Mouse (Mus musculus): ENCODE data around the gene Ntn5.
A peak's percentile ranks its signal among the peaks of the same experiment; 100 is the strongest.

The Ntn5 gene

DNA sequence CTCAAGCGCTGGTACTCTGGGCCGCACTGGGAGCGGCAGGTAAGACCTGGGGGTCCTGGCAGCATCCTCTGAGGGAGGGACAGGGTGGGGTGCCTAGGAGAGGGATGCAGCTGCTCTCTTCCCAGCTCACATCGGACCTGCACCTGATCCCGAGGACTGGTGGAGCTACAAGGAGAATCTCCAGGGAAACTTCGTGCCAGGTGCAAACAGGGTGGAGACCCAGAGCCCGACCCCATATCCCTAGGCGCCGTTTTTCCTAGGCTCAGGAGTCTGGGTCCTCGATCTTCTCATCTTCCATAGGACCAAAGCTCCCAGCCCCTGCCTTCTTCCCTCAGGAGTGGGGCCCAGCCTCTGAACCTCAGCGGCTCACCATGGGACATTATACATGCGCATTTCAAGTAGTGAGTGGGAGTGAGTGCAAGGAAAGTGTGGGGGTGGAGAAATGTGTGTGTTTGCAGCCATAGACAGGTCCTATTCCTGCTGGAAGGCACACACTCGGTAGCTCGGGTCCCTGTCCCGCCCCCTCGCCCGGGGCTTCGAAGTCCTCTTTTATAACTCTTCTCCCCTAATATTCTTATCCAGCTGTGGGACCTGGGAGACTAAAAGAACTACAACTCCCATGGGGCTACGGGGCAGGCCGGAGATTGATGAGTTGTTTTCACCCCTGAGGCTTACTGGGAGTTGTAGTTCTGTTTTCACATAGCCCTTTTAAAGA lies 16.6 kb downstream of the Ntn5 start:
- DNase-seq, result peak; percentile 76 to 81

DNA sequence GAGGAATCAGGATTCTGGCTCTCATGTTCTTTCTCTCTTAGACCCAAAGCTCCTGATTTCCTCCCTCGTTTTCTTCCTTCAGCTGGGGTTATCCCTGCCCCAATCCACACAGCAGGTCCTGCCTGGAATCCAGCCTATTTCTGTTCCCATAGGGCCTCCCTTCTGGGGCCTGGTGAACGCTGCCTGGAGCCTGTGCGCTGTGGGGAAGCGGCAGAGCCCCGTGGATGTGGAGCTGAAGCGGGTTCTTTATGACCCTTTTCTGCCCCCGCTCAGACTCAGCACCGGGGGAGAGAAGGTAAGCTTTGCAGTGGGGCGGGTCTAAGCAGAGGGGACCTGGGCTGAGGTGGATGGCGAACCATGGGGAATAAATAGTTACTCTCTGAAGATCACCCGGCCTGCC lies 17.2 kb downstream of the Ntn5 start:
- DNase-seq, result no peak

DNA sequence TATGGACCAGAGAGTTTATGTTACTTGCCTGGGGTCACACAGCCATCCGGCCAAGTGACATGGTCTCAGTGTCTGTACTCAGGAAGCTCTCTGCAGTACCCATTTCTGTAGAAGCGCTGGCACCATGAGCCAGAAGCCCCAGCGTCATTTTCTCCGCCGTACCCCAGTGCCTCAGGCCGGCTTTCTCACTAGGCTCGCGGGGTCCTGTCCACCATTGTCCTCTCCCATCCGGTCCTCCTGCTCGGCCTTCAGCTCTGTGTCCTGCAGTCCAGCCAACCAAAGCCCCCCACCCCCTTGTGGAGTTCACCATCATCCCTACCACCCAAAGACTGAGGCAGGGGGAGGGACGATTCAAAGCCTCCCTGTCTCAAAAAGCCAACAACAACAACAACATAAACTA lies 17.8 kb downstream of the Ntn5 start:
- DNase-seq, result peak in 1 of 2 experiments; percentile 22

DNA sequence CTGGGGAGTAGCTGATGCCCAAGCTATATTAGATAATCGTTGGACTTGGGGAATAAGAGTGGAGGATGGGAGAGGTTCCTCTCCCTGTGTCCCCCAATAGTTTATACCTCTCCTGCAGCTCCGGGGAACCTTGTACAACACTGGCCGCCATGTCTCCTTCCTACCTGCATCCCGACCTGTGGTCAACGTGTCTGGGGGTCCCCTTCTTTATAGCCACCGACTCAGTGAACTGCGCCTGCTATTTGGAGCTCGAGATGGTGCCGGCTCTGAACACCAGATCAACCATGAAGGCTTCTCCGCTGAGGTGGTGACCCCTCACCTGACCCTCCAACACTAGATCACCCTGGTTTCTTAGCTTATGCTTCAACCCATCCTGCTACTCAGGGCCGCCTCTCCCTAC lies 18.5 kb downstream of the Ntn5 start:
- DNase-seq, result no peak

DNA sequence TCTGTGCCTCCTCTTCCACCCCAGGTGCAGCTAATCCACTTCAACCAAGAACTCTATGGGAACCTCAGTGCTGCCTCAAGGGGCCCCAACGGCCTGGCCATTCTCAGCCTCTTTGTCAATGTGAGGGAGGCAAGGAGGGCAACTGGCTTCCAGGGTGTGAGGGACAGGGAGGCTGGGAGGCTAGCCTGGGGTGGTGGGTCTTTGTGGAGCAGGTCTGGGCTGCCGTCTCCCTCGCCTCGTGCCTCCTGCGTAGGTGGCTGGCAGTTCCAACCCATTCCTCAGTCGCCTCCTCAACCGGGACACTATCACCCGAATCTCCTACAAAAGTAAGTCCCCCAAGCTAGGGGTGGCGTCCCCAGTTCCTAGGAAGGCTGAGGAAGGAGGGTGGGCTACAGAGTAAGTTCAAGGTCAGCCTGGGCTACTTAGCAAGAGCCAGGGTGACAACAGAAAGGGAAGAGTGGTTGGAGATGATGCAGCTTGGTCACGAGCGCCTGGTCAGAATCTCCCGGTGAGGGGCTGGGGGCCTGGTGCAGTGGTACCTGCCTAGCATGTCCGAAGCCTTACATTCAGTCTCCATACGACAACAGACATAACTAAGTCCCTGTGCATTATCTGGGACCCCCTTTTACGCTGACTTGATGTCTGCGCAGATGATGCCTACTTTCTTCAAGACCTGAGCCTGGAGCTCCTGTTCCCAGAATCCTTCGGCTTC lies 19.1 kb downstream of the Ntn5 start:
- DNase-seq, result no peak

DNA sequence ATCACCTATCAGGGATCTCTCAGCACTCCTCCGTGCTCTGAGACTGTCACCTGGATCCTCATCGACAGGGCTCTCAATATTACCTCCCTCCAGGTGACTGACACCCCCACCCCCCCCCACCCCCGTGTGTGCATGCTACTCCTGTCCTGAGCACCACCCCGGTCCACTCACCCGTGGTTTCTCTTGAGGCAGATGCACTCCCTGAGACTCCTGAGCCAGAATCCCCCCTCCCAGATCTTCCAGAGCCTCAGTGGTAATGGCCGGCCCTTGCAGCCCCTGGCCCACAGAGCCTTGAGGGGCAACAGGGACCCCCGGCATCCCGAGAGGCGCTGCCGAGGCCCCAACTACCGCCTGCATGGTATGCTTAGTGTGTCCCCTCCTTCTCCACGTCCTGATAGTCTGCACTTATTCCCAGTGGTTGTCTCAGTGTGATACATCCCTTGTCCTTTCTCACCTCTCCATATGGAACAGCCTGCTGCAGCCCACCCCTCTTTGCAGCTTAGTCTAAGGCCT lies 19.8 kb downstream of the Ntn5 start:
- peak in 1 of 2 experiments; percentile 43 for DNase-seq

DNA sequence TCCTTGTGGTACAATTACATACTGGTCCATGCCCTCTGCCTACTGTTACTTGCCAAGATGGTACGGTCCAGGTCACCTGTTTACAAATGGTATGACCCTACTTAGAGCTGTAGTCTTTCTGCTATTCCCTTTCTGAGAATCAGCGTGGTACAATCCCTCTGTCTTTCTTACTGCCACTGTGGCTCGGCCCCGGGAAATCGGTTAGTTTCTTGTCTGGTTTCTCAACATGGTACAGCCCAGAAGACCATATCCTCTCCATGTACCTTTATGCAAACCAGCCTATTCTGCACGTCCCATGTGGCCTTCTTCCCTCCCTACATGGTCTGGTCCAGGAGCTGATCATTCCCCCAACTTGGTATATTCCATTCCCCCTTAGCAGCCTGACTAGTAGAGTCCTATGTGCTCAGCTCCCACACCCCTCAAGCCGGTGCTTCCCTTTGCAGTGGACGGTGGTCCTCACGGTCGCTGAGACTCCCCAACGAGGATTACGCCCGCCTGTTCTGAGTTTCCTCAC lies 20.3 kb downstream of the Ntn5 start:
- DNase-seq, result peak; percentile 78 to 88

DNA sequence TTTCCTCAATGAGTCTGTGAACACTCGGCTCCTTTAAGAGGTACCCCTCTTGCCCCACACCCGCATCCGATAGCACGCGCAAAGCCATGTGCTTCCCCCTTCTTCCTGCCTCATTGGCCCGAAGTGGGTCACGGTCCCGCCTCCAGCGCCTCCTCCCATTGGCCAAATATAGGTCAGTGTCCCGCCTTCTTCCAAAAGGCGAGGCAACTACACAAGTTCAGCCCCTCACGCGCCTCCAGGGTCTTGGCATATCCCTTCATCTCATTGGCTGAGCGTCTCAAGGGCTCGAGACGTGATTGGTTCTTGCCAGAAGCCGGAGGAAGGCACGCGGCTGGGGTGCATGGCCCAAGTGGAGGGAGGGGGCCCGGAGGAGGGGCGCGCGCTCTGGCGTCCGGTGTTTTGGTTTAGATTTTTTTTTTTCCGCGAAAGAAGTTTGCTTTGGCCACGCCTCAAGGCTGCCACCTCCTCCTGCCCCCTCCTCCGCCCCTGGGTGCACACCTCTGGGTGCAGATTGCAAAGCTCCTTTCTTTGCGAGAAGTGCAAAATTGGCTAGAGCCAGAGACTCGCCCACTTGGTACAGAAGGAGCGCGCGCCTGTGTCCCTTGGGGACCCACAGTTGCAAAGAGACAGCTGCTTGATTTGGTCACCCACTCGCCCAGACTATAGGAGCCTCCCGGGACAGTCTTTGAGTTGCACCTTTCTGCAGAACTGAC lies 21.1 kb downstream of the Ntn5 start, which contains the start of gene Dbp:
Dbp (plus strand) TSS at position 359 of the 713 bp plus-strand sequence.
- peak; percentile 98 to 99 for DNase-seq

DNA sequence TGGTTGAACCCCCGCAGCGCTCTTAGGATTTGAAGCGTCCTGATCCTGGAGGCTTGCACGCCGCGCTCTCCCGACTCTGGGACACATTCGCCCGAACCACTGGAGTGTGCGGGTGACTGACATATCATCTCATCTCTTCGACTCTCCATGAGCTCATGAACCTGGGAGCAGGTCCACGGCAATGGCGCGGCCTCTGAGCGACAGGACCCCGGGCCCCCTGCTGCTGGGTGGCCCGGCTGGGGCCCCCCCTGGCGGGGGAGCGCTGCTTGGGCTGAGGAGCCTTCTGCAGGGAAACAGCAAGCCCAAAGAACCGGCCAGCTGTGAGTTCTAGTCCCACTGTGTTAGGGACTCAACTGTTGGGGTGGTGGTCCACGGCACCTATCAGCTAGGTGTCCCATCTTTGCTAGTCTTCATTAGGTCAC lies 21.6 kb downstream of the Ntn5 start:
- no peak for DNase-seq

DNA sequence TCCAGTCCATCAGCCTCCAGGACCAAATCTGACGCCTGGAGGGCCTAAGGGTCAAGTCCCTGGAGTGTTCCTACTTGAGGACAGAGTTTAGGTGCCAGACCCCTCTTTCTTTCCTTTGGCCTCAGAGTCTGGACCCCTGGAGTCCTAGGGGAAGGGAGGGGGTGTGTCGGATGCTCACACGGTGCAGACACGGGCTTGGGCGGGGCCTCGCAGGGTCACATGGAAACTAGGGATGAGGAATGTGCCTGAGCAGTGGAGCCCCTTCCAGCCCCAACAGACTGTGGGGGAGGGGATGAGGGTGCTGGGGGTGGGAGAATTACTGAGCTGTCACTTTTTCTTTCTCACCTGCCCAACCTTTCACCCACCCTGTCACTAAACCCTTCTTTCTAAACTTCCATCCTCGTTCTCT lies 22.1 kb downstream of the Ntn5 start:
- peak; percentile 78 to 86 for DNase-seq

DNA sequence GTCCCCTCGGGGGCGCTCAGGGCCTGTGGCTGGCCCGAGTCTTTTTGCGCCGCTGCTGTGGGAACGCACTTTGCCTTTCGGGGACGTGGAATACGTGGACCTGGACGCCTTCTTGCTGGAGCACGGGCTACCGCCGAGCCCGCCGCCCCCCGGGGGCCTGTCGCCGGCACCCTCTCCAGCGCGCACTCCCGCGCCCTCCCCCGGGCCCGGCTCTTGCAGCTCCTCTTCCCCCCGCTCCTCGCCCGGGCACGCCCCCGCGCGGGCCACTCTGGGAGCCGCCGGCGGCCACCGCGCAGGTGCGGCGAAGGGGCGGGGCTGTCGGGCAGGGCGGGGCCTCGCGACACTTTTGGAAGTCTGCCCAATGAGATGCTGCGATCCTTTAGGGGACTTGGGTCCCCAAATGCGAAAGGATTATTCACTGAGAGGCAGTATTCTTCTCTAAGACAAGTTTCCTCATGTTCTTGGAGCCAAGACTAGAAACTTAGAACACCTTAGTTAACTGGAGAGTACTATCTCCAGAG lies 23.0 kb downstream of the Ntn5 start:
- peak; percentile 81 to 91 for DNase-seq

DNA sequence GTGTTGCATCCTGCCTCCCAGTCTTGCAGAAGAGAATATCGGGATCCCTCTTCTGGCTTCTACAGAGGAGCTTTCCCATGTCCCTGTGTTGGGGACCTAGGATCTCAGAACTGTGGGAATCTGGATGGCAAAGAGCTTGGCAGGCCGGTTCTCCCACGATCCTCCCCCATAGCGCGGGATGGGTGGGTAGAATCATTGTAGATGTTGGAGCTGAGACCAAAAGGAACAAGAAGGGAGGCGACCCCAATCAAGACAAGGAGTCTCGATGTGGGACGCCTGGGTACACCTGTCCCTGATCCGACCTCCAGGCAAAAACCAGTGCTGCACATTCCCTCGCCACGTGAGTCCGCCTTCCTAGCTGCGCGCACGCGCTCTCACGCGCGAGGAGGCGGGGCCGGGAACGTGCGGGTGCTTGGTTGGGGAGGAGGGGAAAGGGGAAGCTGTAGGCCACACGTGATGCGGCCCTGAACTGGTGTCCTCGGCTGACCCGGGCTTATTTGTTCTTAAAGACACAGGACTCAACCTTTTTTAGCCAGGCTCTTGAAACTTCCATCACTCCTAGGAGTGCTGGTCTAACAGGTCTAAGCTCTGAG lies 23.6 kb downstream of the Ntn5 start:
- DNase-seq, result peak; percentile 97

DNA sequence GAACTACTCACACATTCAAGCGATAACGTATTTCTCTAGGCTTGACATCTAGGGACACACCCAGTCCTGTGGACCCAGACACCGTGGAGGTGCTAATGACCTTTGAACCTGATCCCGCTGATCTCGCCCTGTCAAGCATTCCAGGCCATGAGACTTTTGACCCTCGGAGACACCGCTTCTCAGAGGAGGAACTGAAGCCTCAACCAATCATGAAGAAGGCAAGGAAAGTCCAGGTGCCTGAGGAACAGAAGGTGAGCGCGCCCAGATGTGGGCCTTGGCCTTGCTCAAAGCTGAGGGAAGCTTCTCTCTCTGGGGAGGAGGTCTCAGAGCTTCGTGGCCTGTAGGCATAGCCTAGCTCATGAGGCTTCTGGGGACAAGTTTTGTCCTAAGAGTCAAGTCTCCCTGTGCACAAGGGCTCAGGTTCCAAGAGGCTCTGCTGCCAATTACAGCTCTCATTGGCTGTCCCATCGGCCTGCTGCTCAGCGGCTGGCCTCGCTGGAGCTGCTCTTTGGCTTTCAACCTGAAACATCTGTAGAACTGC lies 24.5 kb downstream of the Ntn5 start:
- peak in 1 of 2 experiments; percentile 37 for DNase-seq

DNA sequence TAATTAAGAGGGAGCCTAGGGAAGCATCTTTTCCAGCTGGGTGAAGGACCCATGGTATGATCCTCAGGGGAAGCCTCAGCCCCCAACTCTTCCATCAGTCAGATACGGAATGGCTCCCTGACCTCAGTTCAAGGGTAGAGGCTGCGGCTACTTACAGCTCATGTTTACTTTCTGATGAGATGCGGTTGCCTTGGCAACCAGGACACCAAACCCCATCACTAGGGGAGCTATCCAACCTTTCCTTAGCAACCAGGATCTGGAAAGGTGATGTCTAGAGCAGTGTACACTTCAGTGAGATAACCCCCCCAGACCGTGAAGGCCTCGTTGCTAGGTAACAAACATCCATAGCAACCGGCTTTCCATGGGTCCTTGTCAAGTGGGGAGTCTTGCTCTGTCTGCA lies 25.2 kb downstream of the Ntn5 start:
- DNase-seq, result no peak

DNA sequence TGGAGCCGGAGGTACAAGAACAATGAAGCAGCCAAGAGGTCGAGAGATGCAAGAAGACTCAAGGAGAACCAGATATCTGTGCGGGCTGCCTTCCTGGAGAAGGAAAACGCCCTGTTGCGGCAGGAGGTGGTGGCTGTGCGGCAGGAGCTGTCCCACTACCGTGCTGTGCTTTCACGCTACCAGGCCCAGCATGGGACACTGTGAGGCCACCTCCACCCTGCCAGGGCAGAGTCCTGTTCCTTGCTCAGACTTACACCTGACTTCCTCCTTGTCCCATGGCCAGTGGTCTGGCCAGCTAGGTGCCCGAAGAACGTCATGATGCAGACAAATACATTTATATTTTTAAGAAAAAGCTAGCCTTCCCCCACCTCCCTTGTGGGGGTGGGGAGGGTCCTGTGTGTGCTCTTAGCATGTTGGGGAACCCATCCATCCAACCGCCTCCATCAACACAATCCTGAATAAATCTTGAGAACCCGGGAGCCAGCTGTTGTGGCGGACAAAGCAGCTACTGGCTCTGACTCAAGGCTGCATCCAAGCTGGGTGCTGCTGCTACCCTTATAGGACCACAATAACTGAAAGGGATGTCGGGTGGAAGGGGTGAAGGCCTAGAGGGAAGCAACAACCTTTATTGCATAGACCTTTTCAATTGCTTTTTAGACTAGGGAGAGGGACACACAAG lies 26.0 kb downstream of the Ntn5 start:
- no peak for DNase-seq

DNA sequence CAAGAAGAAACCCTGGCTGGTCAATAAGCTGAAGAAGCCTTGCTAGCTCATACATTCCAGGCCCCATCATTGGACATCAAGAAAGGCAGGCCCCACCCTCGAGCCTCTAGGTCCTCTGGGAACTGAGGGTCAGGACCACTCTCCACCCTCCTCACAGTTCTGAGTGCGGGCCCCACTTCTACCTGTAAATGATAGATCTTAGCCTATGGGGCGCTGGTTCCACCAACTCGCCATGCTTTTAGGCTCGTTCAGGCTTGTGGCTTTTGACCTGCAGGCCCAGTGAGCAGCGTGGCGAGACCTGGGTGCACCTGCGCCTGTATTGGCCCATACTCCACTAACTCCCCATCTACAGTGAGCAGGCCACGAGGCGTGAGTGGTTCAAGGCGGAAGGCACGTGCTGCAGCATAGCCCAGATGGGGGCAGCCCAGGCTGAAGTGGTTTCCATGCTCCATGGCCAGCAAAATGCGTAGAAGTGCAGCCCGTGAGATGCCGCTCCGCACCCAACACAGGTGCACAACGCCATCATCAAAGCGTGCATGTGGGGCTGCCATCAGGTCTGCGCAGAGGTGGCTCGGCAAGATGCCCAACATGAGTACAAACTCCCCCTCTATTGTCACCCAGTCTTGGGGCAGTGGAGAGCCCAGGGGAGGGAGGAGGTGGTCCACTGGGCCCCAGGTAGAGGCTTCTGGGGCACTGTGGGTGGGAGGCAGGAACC lies 26.8 kb downstream of the Ntn5 start:
- DNase-seq, result no peak

DNA sequence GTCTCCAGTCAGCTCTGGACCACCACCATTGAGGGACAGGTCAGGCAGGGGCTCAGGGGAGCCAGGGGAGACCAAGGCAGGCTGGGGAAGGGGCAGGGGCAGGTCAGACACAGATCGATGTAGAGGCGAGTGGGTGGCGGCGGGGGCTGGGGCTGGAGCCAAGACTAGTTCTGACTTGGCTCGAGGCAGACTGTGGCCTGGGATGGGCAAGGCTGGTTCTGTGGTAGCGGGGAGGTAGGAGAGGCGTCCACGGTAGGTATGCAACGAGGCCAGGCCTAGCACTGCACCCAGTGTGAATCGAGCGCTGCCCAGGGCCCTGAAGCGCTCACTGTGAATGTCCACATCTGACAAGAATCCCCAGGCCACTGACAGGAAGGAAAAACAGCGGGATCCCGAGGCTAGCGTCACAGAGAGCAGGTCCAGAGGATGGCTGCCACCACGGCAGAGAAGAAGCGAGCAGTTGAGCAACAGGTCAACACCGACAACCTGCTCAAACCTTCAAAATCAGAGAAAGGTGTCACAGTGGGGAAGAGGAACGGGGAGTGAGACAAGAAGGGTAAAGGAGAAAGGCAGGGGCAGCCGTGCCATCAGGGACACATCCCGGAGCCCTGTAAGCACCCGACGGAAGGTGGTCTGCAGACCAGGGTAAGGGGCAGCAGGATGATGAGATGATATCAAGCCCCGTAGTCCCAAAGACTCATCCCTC lies 27.6 kb downstream of the Ntn5 start:
- peak; percentile 20 to 22 for DNase-seq

DNA sequence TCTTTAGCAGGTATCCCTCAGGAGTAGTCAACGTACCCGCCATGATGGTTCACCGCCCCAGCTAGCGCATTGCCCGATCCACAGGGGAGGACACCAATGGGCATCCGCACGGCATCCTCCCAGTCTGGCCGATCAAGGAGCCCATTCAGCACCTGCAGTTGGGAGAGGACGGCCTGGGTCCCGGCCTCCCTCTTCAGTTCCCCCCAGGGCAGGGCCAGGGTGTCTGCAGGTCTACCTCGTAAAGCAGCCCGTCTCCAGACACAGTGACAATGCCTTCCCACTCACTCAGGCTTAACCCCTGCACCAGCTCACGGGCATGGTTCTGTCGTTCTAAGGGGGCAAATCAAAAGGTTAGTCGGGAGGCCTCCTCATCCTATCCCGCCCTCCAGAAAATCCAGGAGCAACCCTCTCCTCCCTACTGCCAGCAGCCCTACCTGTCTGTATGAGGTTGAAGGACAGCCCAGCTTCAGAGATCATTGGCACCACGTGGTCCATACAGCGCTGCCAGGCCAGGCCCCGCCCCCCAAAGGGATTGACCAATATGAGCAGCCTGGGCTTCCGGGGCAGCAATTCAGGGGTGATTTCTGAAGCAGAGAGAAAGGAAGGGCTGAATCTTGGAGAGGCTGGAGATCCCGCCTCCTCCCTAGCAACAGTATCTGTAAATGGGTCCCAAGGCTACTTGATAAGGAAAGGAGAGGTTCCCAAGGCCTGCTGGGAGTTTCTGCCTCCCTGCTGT lies 28.4 kb downstream of the Ntn5 start:
- DNase-seq, result peak; percentile 22 to 44

DNA sequence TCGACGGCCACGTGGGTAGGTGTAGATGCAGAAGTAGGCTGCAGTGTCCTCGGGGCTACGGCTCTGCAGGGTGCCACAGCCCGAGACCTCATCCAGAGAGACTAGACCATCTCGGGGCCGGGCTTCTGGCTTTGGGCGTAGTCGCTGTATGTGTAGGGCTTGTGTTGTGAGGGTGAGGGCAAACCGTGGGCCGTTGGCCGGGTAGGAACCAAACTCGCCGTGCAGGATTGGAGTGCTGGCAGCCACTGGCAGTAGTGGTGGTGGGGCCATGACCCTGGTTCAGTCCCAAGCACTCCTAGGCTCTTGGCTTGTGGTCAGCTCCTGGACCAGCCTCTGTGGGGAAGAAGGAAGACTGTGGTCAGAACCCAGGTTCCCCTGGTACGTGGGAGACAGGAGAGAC lies 29.6 kb downstream of the Ntn5 start:
- DNase-seq, result peak in 1 of 2 experiments; percentile 24
